8 mouse cellular contexts compared by ENCODE assay signal in genomic region chr2:18799265-18799965, GRCm38 (mm10).
DNase-seq lines count a peak whose midpoint lies in the region; ATAC-seq and TF ChIP-seq lines count a peak whose summit lies in the region.

No protein-coding gene starts in this region.

- no peak for ATAC-seq in lung, embryonic 15.5 days (ENCODE audit: borderline replicate concordance, extremely low read depth, low FRiP score, low TSS enrichment)
- peak; percentile 32 for ATAC-seq in forebrain, embryonic 12.5 days (ENCODE audit: low FRiP score)
- no peak for ATAC-seq in intestine, postnatal 0 days

- 11% methylated on average over 17 of the region's 17 CpGs for WGBS in lung, embryonic 15.5 days
- 11% methylated on average over 17 of the region's 17 CpGs for WGBS in forebrain, embryonic 12.5 days
- 18% methylated on average over 17 of the region's 17 CpGs for WGBS in intestine, postnatal 0 days
- WGBS in olfactory bulb, adult 2 months: 11% methylated on average over 17 of the region's 17 CpGs

- TF ChIP-seq POLR2A in olfactory bulb, adult 2 months (IDR thresholded peaks at IDR 0.05; ENCODE audit: insufficient read depth, low read depth, low read length): no peak

- no peak for DNase-seq in lung, postnatal 10 days
- no peak for DNase-seq in spleen, postnatal 4 days (ENCODE audit: low spot score in 2 of 2)
- no peak for DNase-seq in thymus, adult 18-20 months
- DNase-seq in right cerebral cortex, adult 18-20 months: no peak

- H3K27ac ChIP-seq in lung, embryonic 15.5 days: no peak overlapping the region
- peak overlapping the region; percentile 84 for H3K27ac ChIP-seq in forebrain, embryonic 12.5 days
- no peak overlapping the region for H3K27ac ChIP-seq in intestine, postnatal 0 days (ENCODE audit: low read depth, low read length)
- H3K27ac ChIP-seq in olfactory bulb, adult 2 months (ENCODE audit: insufficient read depth, low read depth, low read length): peak overlapping the region; percentile 70

- no peak overlapping the region for H3K9ac ChIP-seq in lung, embryonic 15.5 days
- peak overlapping the region; percentile 60 for H3K9ac ChIP-seq in forebrain, embryonic 12.5 days
- H3K9ac ChIP-seq in intestine, postnatal 0 days (ENCODE audit: low read depth, low read length): no peak overlapping the region

- peak overlapping the region; percentile 84 for H3K4me2 ChIP-seq in lung, embryonic 15.5 days
- peak overlapping the region; percentile 73 for H3K4me2 ChIP-seq in forebrain, embryonic 12.5 days
- peak overlapping the region; percentile 70 for H3K4me2 ChIP-seq in intestine, postnatal 0 days (replicated peaks; ENCODE audit: low read depth)

- no peaks in the 10 kb centered on the region for H3K9me3 ChIP-seq in lung, embryonic 15.5 days
- H3K9me3 ChIP-seq in forebrain, embryonic 12.5 days: no peaks in the 10 kb centered on the region
- H3K9me3 ChIP-seq in intestine, postnatal 0 days (ENCODE audit: control insufficient read depth): no peaks in the 10 kb centered on the region

- H3K36me3 ChIP-seq in lung, embryonic 15.5 days: no peaks in the 10 kb centered on the region
- no peaks in the 10 kb centered on the region for H3K36me3 ChIP-seq in forebrain, embryonic 12.5 days (replicated peaks)
- H3K36me3 ChIP-seq in intestine, postnatal 0 days (ENCODE audit: control insufficient read depth, insufficient read depth): no peaks in the 10 kb centered on the region

- peaks cover 26% of the 10 kb centered on the region for H3K4me1 ChIP-seq in lung, embryonic 15.5 days
- peaks cover 42% of the 10 kb centered on the region for H3K4me1 ChIP-seq in forebrain, embryonic 12.5 days
- no peaks in the 10 kb centered on the region for H3K4me1 ChIP-seq in intestine, postnatal 0 days (replicated peaks; ENCODE audit: control insufficient read depth, insufficient read depth, low read length)
- peaks cover 27% of the 10 kb centered on the region for H3K4me1 ChIP-seq in olfactory bulb, adult 2 months (ENCODE audit: control insufficient read depth, insufficient read depth, low read length)

- H3K27me3 ChIP-seq in lung, embryonic 15.5 days: peaks cover 72% of the 10 kb centered on the region
- H3K27me3 ChIP-seq in forebrain, embryonic 12.5 days: peaks cover 71% of the 10 kb centered on the region
- peaks cover 39% of the 10 kb centered on the region for H3K27me3 ChIP-seq in intestine, postnatal 0 days (replicated peaks; ENCODE audit: control insufficient read depth, insufficient read depth, low read length)

- no peak for TF ChIP-seq CTCF in intestine, postnatal 0 days (IDR thresholded peaks at IDR 0.05; ENCODE audit: low read depth)
- TF ChIP-seq CTCF in olfactory bulb, adult 2 months (IDR thresholded peaks at IDR 0.05; ENCODE audit: insufficient read depth, low read depth, low read length): no peak

- peak overlapping the region; percentile 43 for H3K4me3 ChIP-seq in lung, embryonic 15.5 days
- H3K4me3 ChIP-seq in forebrain, embryonic 12.5 days (replicated peaks): peak overlapping the region; percentile 41
- peak overlapping the region; percentile 40 for H3K4me3 ChIP-seq in intestine, postnatal 0 days (ENCODE audit: low read depth, low read length)
- peak overlapping the region; percentile 53 for H3K4me3 ChIP-seq in olfactory bulb, adult 2 months (ENCODE audit: insufficient read depth, low read depth, low read length)

Comparison
In these comparisons a context has a peak if more than half of its experiments do, and no peak if none do; other contexts are left out.
1. H3K27ac ChIP-seq: peak in forebrain, embryonic 12.5 days (single experiment) and olfactory bulb, adult 2 months (single experiment); none in lung, embryonic 15.5 days (single experiment) and intestine, postnatal 0 days (single experiment).
2. Peak in every context shown above with its lines, with median percentiles within 50 percentile points of each other: H3K4me2 ChIP-seq and H3K4me3 ChIP-seq.